Mouse (Mus musculus) MEL (cell line): ENCODE data around the gene Stk19.

Experiments used
- CTCF ChIP-seq, 3 experiments: IDR thresholded peaks in 2 of 3; conservative IDR thresholded peaks in 1 of 3; 2 replicates each; pipeline ENCODE4 v1.5.1; 2011 to 2012; ENCODE audit warnings: low read length in 3 of 3, low read depth in 2 of 3, mild to moderate bottlenecking in 2 of 3, improper control_type of control experiment in 1 of 3, inconsistent platforms in 1 of 3, mixed read lengths in 1 of 3, moderate library complexity in 1 of 3; ENCODE audit not compliant: control insufficient read depth in 1 of 3, insufficient read depth in 1 of 3, poor library complexity in 1 of 3, severe bottlenecking in 1 of 3
- EP300 ChIP-seq, 2 experiments: IDR thresholded peaks; 2 replicates each; pipeline ENCODE4 v1.6.1; 2011; ENCODE audit warnings: improper control_type of control experiment in 2 of 2, low read length in 2 of 2, low read depth in 1 of 2, mild to moderate bottlenecking in 1 of 2
- MAX ChIP-seq: IDR thresholded peaks from 2 replicates; pipeline ENCODE4 v1.6.1; 2011; ENCODE audit warnings: low read length, improper control_type of control experiment
- MEF2A ChIP-seq: IDR thresholded peaks from 2 replicates; pipeline ENCODE4 v1.6.1; 2014; ENCODE audit warnings: low read depth, mild to moderate bottlenecking, inconsistent platforms, low read length, improper control_type of control experiment; ENCODE audit not compliant: poor library complexity, insufficient replicate concordance, severe bottlenecking; ENCODE audit errors: extremely low read depth
- POLR2A ChIP-seq, 2 experiments: IDR thresholded peaks; 2 replicates each; pipeline ENCODE4 v1.6.1; 2011 to 2012; ENCODE audit warnings: low read length in 2 of 2, mild to moderate bottlenecking in 2 of 2, control low read depth in 1 of 2, improper control_type of control experiment in 1 of 2, low read depth in 1 of 2, moderate library complexity in 1 of 2; ENCODE audit not compliant: control insufficient read depth in 1 of 2, insufficient read depth in 1 of 2, poor library complexity in 1 of 2
- SMC3 ChIP-seq: IDR thresholded peaks from 2 replicates; pipeline ENCODE4 v1.6.1; 2011; ENCODE audit warnings: low read depth, low read length, improper control_type of control experiment
- ZNF384 ChIP-seq: IDR thresholded peaks from 2 replicates; pipeline ENCODE4 v1.6.1; 2012; ENCODE audit warnings: low read depth, mild to moderate bottlenecking, inconsistent platforms, low read length, improper control_type of control experiment

- no peak for TF ChIP-seq POLR2A (IDR thresholded peaks at IDR 0.05; ENCODE audit: control insufficient read depth in 1 of 2, insufficient read depth in 1 of 2, low read depth in 1 of 2, low read length in 2 of 2, poor library complexity in 1 of 2)
- TF ChIP-seq SMC3, result no peak
- TF ChIP-seq EP300 (IDR thresholded peaks at IDR 0.05; ENCODE audit: low read depth in 1 of 2, low read length in 2 of 2), result no peak
- TF ChIP-seq MEF2A, result no peak
- no peak for TF ChIP-seq CTCF (IDR thresholded peaks at IDR 0.05 in 2 of 3, conservative IDR thresholded peaks at IDR 0.05 in 1 of 3; ENCODE audit: control insufficient read depth in 1 of 3, insufficient read depth in 1 of 3, low read depth in 2 of 3, low read length in 3 of 3, poor library complexity in 1 of 3, severe bottlenecking in 1 of 3)
- TF ChIP-seq MAX, result no peak
- TF ChIP-seq ZNF384, result no peak
Measured at GRCm38 (mm10) chr17:34796311-34797140, 40.2 kb downstream of the Stk19 start.
